In the genomic region with DNA sequence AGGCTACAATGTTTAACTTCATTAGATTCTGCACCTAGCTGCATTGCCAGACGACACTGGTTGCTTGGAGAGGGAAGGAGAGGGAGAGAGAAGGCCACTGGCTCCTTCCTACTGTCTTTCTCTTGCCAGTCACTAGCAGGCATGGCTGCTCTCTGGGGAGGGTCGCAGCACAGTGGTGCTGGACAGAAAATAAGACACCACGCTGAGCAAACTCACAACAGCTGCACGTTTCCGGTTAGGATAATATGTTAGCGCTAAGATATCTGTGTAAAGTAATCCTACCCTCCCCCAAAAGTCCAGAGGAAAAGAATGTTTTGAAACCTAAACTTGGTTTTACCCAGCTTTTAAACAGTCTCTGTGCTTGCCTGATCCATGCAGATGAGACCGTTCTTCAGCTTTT, we compare ENCODE assay signal across 15 mouse cellular contexts.
DNase-seq lines count a peak whose midpoint lies in the region; ATAC-seq lines count a peak whose summit lies in the region.
"Had no signal": no experiment of that assay in that cellular context is flagged by ENCODE, and none has a peak within 500 bp of the region (broad histone marks: within the 10 kb centered on the region; RNA-seq: fewer than 3 reads in every experiment).

No protein-coding gene starts in this region.

- no peak overlapping the region for H3K27ac ChIP-seq in heart, embryonic 12.5 days (ENCODE audit: poor library complexity, severe bottlenecking)
- H3K27ac ChIP-seq in liver, embryonic 12.5 days, result no peak overlapping the region
- no peak overlapping the region for H3K27ac ChIP-seq in liver, embryonic 11.5 days (ENCODE audit: low read depth, low read length)
- peak overlapping the region; percentile 55 for H3K27ac ChIP-seq in hindbrain, embryonic 12.5 days
- H3K27ac ChIP-seq: neural tube, embryonic 12.5 days had no signal

- peaks cover 9% of the 10 kb centered on the region; the same call in 1 of the 2 replicates for H3K36me3 ChIP-seq in heart, embryonic 12.5 days
- no peaks in the 10 kb centered on the region for H3K36me3 ChIP-seq in liver, embryonic 12.5 days
- H3K36me3 ChIP-seq in liver, embryonic 11.5 days (ENCODE audit: control insufficient read depth, insufficient read depth, low read length), result no peaks in the 10 kb centered on the region
- H3K36me3 ChIP-seq in hindbrain, embryonic 12.5 days, result no peaks in the 10 kb centered on the region
- H3K36me3 ChIP-seq: neural tube, embryonic 12.5 days had no signal

- H3K4me3 ChIP-seq in heart, embryonic 12.5 days, result no peak overlapping the region
- H3K4me3 ChIP-seq in liver, embryonic 12.5 days, result no peak overlapping the region
- no peak overlapping the region for H3K4me3 ChIP-seq in liver, embryonic 11.5 days (ENCODE audit: low read depth, low read length)
- H3K4me3 ChIP-seq in hindbrain, embryonic 12.5 days, result no peak overlapping the region
- H3K4me3 ChIP-seq: erythroblast, embryonic 14.5 days; neural tube, embryonic 12.5 days had no signal

- H3K9ac ChIP-seq in heart, embryonic 12.5 days, result no peak overlapping the region; the same call in 1 of the 2 replicates
- H3K9ac ChIP-seq in liver, embryonic 12.5 days, result no peak overlapping the region
- H3K9ac ChIP-seq in liver, embryonic 11.5 days (ENCODE audit: low read depth, low read length), result no peak overlapping the region
- H3K9ac ChIP-seq in hindbrain, embryonic 12.5 days, result no peak overlapping the region
- H3K9ac ChIP-seq: liver, postnatal 0 days; neural tube, embryonic 12.5 days had no signal

- no peaks in the 10 kb centered on the region for H3K27me3 ChIP-seq in heart, embryonic 12.5 days (replicated peaks)
- no peaks in the 10 kb centered on the region for H3K27me3 ChIP-seq in liver, embryonic 12.5 days (replicated peaks)
- H3K27me3 ChIP-seq in liver, embryonic 11.5 days (replicated peaks; ENCODE audit: control insufficient read depth, insufficient read depth, low read length), result no peaks in the 10 kb centered on the region
- no peaks in the 10 kb centered on the region for H3K27me3 ChIP-seq in hindbrain, embryonic 12.5 days
- H3K27me3 ChIP-seq: neural tube, embryonic 12.5 days had no signal

- peak; percentile 36; the same call in 1 of the 2 replicates for ATAC-seq in heart, embryonic 12.5 days (ENCODE audit: insufficient number of reproducible peaks, low FRiP score)
- ATAC-seq in liver, embryonic 12.5 days, result no peak
- no peak for ATAC-seq in liver, embryonic 11.5 days (replicated peaks; ENCODE audit: low FRiP score)
- ATAC-seq in hindbrain, embryonic 12.5 days (ENCODE audit: low FRiP score), result no peak
- ATAC-seq: liver, postnatal 0 days had no signal

- 36% methylated on average over 7 of the region's 7 CpGs for WGBS in heart, embryonic 12.5 days
- 39% methylated on average over 7 of the region's 7 CpGs for WGBS in liver, embryonic 12.5 days (ENCODE audit: insufficient replicate concordance)
- WGBS in liver, embryonic 11.5 days, result 32% methylated on average over 7 of the region's 7 CpGs
- WGBS in hindbrain, embryonic 12.5 days, result 33% methylated on average over 7 of the region's 7 CpGs

- intact Hi-C loops in heart, postnatal 14 days (cut with DNase I), result loop anchor here (5.0 kb wide), 1 partner anchor 258 kb away; no protein-coding TSS in a partner anchor

- peaks cover 33% of the 10 kb centered on the region for H3K4me1 ChIP-seq in heart, embryonic 12.5 days (replicated peaks)
- H3K4me1 ChIP-seq in liver, embryonic 12.5 days, result no peaks in the 10 kb centered on the region
- no peaks in the 10 kb centered on the region for H3K4me1 ChIP-seq in liver, embryonic 11.5 days (replicated peaks; ENCODE audit: control insufficient read depth, insufficient read depth, low read length)
- peaks cover 36% of the 10 kb centered on the region for H3K4me1 ChIP-seq in hindbrain, embryonic 12.5 days

- H3K9me3 ChIP-seq in heart, embryonic 12.5 days (replicated peaks), result no peaks in the 10 kb centered on the region
- H3K9me3 ChIP-seq in liver, embryonic 12.5 days (replicated peaks), result no peaks in the 10 kb centered on the region
- H3K9me3 ChIP-seq in liver, embryonic 11.5 days (ENCODE audit: control insufficient read depth, low read length), result no peaks in the 10 kb centered on the region
- H3K9me3 ChIP-seq in hindbrain, embryonic 12.5 days (replicated peaks), result no peaks in the 10 kb centered on the region
- H3K9me3 ChIP-seq: neural tube, embryonic 12.5 days had no signal

- DNase-seq in heart, postnatal 14 days, result no peak
- DNase-seq in liver, embryonic 11.5 days (ENCODE audit: low spot score), result no peak
- DNase-seq in embryo, embryonic 10 days (ENCODE audit: low spot score), result peak; percentile 24
- no peak for DNase-seq in gastrocnemius, adult 8-10 months (ENCODE audit: low spot score in 2 of 2)
- DNase-seq in adrenal gland, adult 8-10 months, result no peak
- DNase-seq: B cell, adult 2 months; cerebellum, adult 2 months; kidney, adult 18-20 months; liver, postnatal 0 days; retina, postnatal 1 day had no signal

- peak overlapping the region; percentile 5; the same call in 1 of the 2 replicates for H3K4me2 ChIP-seq in heart, embryonic 12.5 days
- peak overlapping the region; percentile 12; the same call in 1 of the 2 replicates for H3K4me2 ChIP-seq in liver, embryonic 12.5 days
- no peak overlapping the region for H3K4me2 ChIP-seq in liver, embryonic 11.5 days
- H3K4me2 ChIP-seq in hindbrain, embryonic 12.5 days (replicated peaks), result no peak overlapping the region
- H3K4me2 ChIP-seq: neural tube, embryonic 12.5 days had no signal

Comparison
In these comparisons a context has a peak if more than half of its experiments do, and no peak if none do; other contexts are left out.
1. H3K4me2 ChIP-seq: peak in heart, embryonic 12.5 days (single experiment) and liver, embryonic 12.5 days (single experiment); none in liver, embryonic 11.5 days (single experiment) and hindbrain, embryonic 12.5 days (single experiment).